Mouse (Mus musculus): ENCODE measurements around the gene Gm5089. TPM values are rescaled to one million over a fixed set of nuclear protein-coding genes. Genes with fewer than 3 reads are reported as not detected.

The Gm5089 gene
- polyA plus RNA-seq, 1 experiment from 2014 or later = not detected

GRCm38 (mm10) chr14:122416166-122416771 is 34.6 kb downstream of the Gm5089 start:
- no peak overlapping the region for H3K4me2 ChIP-seq (ENCODE audit: low read depth, low read length)
- H3K27me3 ChIP-seq (ENCODE audit: control insufficient read depth, insufficient read depth, low read length) = no peaks in the 10 kb centered on the region
- no peaks in the 10 kb centered on the region for H3K36me3 ChIP-seq (ENCODE audit: control insufficient read depth, insufficient read depth)
- H3K27ac ChIP-seq (ENCODE audit: low read length) = no peak overlapping the region
- H3K9ac ChIP-seq (ENCODE audit: low read length) = no peak overlapping the region
- no peaks in the 10 kb centered on the region for H3K9me3 ChIP-seq (replicated peaks; ENCODE audit: control insufficient read depth, low read length)
- no peak for ATAC-seq (replicated peaks; ENCODE audit: extremely low read depth, insufficient read depth, low FRiP score)
- H3K4me1 ChIP-seq (ENCODE audit: control insufficient read depth, insufficient read depth, low read length) = no peaks in the 10 kb centered on the region
- no peak overlapping the region for H3K4me3 ChIP-seq (ENCODE audit: low read length)
- 49% methylated on average over 4 of the region's 4 CpGs for WGBS

- Histone ChIP-seq H3K4me2 (ENCODE audit: low read depth, low read length) (no peak overlapping the region), H3K27ac (ENCODE audit: low read length) (no peak overlapping the region), H3K27me3 (ENCODE audit: control insufficient read depth, insufficient read depth, low read length) (peaks cover 2% of the 10 kb centered on the region; the same call in 1 of the 2 replicates), H3K4me1 (ENCODE audit: control insufficient read depth, insufficient read depth, low read length) (no peaks in the 10 kb centered on the region), H3K9ac (ENCODE audit: low read length) (no peak overlapping the region), H3K9me3 (replicated peaks; ENCODE audit: control insufficient read depth, low read length) (no peaks in the 10 kb centered on the region), H3K4me3 (ENCODE audit: low read length) (no peak overlapping the region), H3K36me3 (ENCODE audit: control insufficient read depth, insufficient read depth) (no peaks in the 10 kb centered on the region)
- whole genome bisulfite sequencing = 79% methylated on average over 2 of the region's 2 CpGs
- no peak for ATAC-seq (replicated peaks; ENCODE audit: extremely low read depth, insufficient read depth, low FRiP score)
Measured at GRCm38 (mm10) chr14:122414786-122415185, 36.1 kb downstream of the Gm5089 start.

- WGBS = 78% methylated on average over 2 of the region's 2 CpGs
- H3K9me3 ChIP-seq (replicated peaks; ENCODE audit: control insufficient read depth, low read length) = no peaks in the 10 kb centered on the region
- ATAC-seq (replicated peaks; ENCODE audit: extremely low read depth, insufficient read depth, low FRiP score) = no peak
Measured at GRCm38 (mm10) chr14:122413542-122413928, 37.4 kb downstream of the Gm5089 start.

GRCm38 (mm10) chr14:122412841-122413541 is 37.9 kb downstream of the Gm5089 start:
- H3K4me3 ChIP-seq (ENCODE audit: low read length) = no peak overlapping the region
- peaks cover 10% of the 10 kb centered on the region for H3K27me3 ChIP-seq (ENCODE audit: control insufficient read depth, insufficient read depth, low read length)
- H3K27ac ChIP-seq (ENCODE audit: low read length) = no peak overlapping the region
- ATAC-seq (replicated peaks; ENCODE audit: extremely low read depth, insufficient read depth, low FRiP score) = no peak
- no peaks in the 10 kb centered on the region for H3K4me1 ChIP-seq (ENCODE audit: control insufficient read depth, insufficient read depth, low read length)
- H3K4me2 ChIP-seq (ENCODE audit: low read depth, low read length) = no peak overlapping the region
- no peaks in the 10 kb centered on the region for H3K9me3 ChIP-seq (replicated peaks; ENCODE audit: control insufficient read depth, low read length)
- no peaks in the 10 kb centered on the region for H3K36me3 ChIP-seq (ENCODE audit: control insufficient read depth, insufficient read depth)
- no peak overlapping the region for H3K9ac ChIP-seq (ENCODE audit: low read length)
- 78% methylated on average over 2 of the region's 2 CpGs for WGBS

More at GRCm38 (mm10) chr14:122413542-122413928, 37.4 kb downstream of the Gm5089 start:
- Histone ChIP-seq H3K9ac (ENCODE audit: low read length) (no peak overlapping the region), H3K27me3 (ENCODE audit: control insufficient read depth, insufficient read depth, low read length) (peaks cover 5% of the 10 kb centered on the region), H3K4me2 (ENCODE audit: low read depth, low read length) (no peak overlapping the region), H3K27ac (ENCODE audit: low read length) (no peak overlapping the region), H3K4me1 (ENCODE audit: control insufficient read depth, insufficient read depth, low read length) (no peaks in the 10 kb centered on the region), H3K36me3 (ENCODE audit: control insufficient read depth, insufficient read depth) (no peaks in the 10 kb centered on the region), H3K4me3 (ENCODE audit: low read length) (no peak overlapping the region)

GRCm38 (mm10) chr14:122406541-122407219 is 44.2 kb downstream of the Gm5089 start:
- H3K4me1 ChIP-seq (ENCODE audit: control insufficient read depth, insufficient read depth, low read length) = peaks cover 3% of the 10 kb centered on the region; the same call in 1 of the 2 replicates
- H3K27ac ChIP-seq (ENCODE audit: low read length) = no peak overlapping the region
- peak overlapping the region; percentile 65 for H3K4me2 ChIP-seq (ENCODE audit: low read depth, low read length)
- H3K36me3 ChIP-seq (ENCODE audit: control insufficient read depth, insufficient read depth) = no peaks in the 10 kb centered on the region
- peak overlapping the region; percentile 3; the same call in 1 of the 2 replicates for H3K9ac ChIP-seq (ENCODE audit: low read length)
- no peak for ATAC-seq (replicated peaks; ENCODE audit: extremely low read depth, insufficient read depth, low FRiP score)
- no peaks in the 10 kb centered on the region for H3K9me3 ChIP-seq (replicated peaks; ENCODE audit: control insufficient read depth, low read length)
- 3% methylated on average over 58 of the region's 58 CpGs for WGBS
- H3K27me3 ChIP-seq (ENCODE audit: control insufficient read depth, insufficient read depth, low read length) = peaks cover 37% of the 10 kb centered on the region
- peak overlapping the region; percentile 45 for H3K4me3 ChIP-seq (ENCODE audit: low read length)

GRCm38 (mm10) chr14:122405897-122406540 is 44.9 kb downstream of the Gm5089 start:
- H3K4me2 ChIP-seq (ENCODE audit: low read depth, low read length) = peak overlapping the region; percentile 65
- WGBS = 3% methylated on average over 18 of the region's 18 CpGs
- H3K27ac ChIP-seq (ENCODE audit: low read length) = no peak overlapping the region
- H3K27me3 ChIP-seq (ENCODE audit: control insufficient read depth, insufficient read depth, low read length) = peaks cover 37% of the 10 kb centered on the region
- peaks cover 3% of the 10 kb centered on the region; the same call in 1 of the 2 replicates for H3K4me1 ChIP-seq (ENCODE audit: control insufficient read depth, insufficient read depth, low read length)
- peak overlapping the region; percentile 45 for H3K4me3 ChIP-seq (ENCODE audit: low read length)
- no peaks in the 10 kb centered on the region for H3K36me3 ChIP-seq (ENCODE audit: control insufficient read depth, insufficient read depth)
- no peak for ATAC-seq (replicated peaks; ENCODE audit: extremely low read depth, insufficient read depth, low FRiP score)
- H3K9me3 ChIP-seq (replicated peaks; ENCODE audit: control insufficient read depth, low read length) = no peaks in the 10 kb centered on the region
- no peak overlapping the region; the same call in 1 of the 2 replicates for H3K9ac ChIP-seq (ENCODE audit: low read length)

- no peak for ATAC-seq (replicated peaks; ENCODE audit: extremely low read depth, insufficient read depth, low FRiP score)
- Histone ChIP-seq H3K9ac (ENCODE audit: low read length) (no peak overlapping the region), H3K4me1 (ENCODE audit: control insufficient read depth, insufficient read depth, low read length) (peaks cover 3% of the 10 kb centered on the region; the same call in 1 of the 2 replicates), H3K4me3 (ENCODE audit: low read length) (no peak overlapping the region), H3K4me2 (ENCODE audit: low read depth, low read length) (no peak overlapping the region), H3K27me3 (ENCODE audit: control insufficient read depth, insufficient read depth, low read length) (peaks cover 37% of the 10 kb centered on the region), H3K27ac (ENCODE audit: low read length) (no peak overlapping the region), H3K36me3 (ENCODE audit: control insufficient read depth, insufficient read depth) (no peaks in the 10 kb centered on the region), H3K9me3 (replicated peaks; ENCODE audit: control insufficient read depth, low read length) (no peaks in the 10 kb centered on the region)
- 72% methylated on average over 12 of the region's 12 CpGs for WGBS
Measured at GRCm38 (mm10) chr14:122405236-122405635, 45.7 kb downstream of the Gm5089 start.

- no peak for ATAC-seq (replicated peaks; ENCODE audit: extremely low read depth, insufficient read depth, low FRiP score)
- Histone ChIP-seq H3K4me1 (ENCODE audit: control insufficient read depth, insufficient read depth, low read length) (peaks cover 3% of the 10 kb centered on the region; the same call in 1 of the 2 replicates), H3K4me3 (ENCODE audit: low read length) (no peak overlapping the region), H3K27me3 (ENCODE audit: control insufficient read depth, insufficient read depth, low read length) (peaks cover 35% of the 10 kb centered on the region), H3K9ac (ENCODE audit: low read length) (no peak overlapping the region), H3K27ac (ENCODE audit: low read length) (no peak overlapping the region), H3K9me3 (replicated peaks; ENCODE audit: control insufficient read depth, low read length) (no peaks in the 10 kb centered on the region), H3K4me2 (ENCODE audit: low read depth, low read length) (no peak overlapping the region), H3K36me3 (ENCODE audit: control insufficient read depth, insufficient read depth) (no peaks in the 10 kb centered on the region)
- WGBS = 82% methylated on average over 7 of the region's 7 CpGs
Measured at GRCm38 (mm10) chr14:122404596-122405154, 46.2 kb downstream of the Gm5089 start.

Measured in heart, embryonic 16.5 days (tissue).